In the genomic region with DNA sequence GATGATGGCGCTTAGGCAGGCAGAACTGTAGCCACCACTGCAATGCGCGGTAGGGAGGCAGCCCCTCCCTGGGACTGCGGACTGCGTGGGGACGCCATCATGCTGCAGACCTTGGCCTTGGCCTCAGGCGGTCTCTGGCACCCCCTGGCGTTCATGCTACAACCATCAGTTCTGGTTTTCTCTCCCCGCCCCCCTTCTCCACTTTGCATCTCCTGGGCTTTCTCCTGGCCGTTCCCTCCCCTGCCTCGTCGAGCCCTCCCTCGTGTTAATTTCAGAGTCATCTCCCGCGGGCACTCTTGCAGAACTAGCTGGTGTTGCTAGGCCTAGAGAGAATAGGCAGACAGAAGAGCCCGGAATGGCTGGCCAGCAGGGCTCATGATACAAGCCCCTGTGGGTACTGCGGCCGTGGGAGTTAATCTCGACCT, we compare ENCODE assay signal across 8 mouse cellular contexts. TPM values are rescaled to one million over a fixed set of nuclear protein-coding genes. Genes with fewer than 3 reads are reported as not detected.
DNase-seq lines count a peak whose midpoint lies in the region; ATAC-seq and TF ChIP-seq lines count a peak whose summit lies in the region.

No protein-coding gene starts in this region.

- peak overlapping the region; percentile 76 for H3K27ac ChIP-seq in gastrocnemius, adult 2 months
- H3K27ac ChIP-seq in hindbrain, postnatal 0 days, result peak overlapping the region; percentile 84

- peak overlapping the region; percentile 56 for H3K4me2 ChIP-seq in hindbrain, postnatal 0 days (ENCODE audit: low read depth, low read length)

- WGBS in hindbrain, postnatal 0 days, result 36% methylated on average over 19 of the region's 19 CpGs

- H3K36me3 ChIP-seq in hindbrain, postnatal 0 days (ENCODE audit: insufficient read depth, low read length), result no peaks in the 10 kb centered on the region

- H3K4me1 ChIP-seq in hindbrain, postnatal 0 days (ENCODE audit: insufficient read depth, low read length), result no peaks in the 10 kb centered on the region

- no peaks in the 10 kb centered on the region for H3K9me3 ChIP-seq in hindbrain, postnatal 0 days (ENCODE audit: low read length)

- no peaks in the 10 kb centered on the region for H3K27me3 ChIP-seq in hindbrain, postnatal 0 days (ENCODE audit: insufficient read depth, low read length)

- H3K4me3 ChIP-seq in gastrocnemius, adult 2 months, result peak overlapping the region; percentile 73
- peak overlapping the region; percentile 24 for H3K4me3 ChIP-seq in hindbrain, postnatal 0 days (ENCODE audit: low read length)

- peak; percentile 81 for TF ChIP-seq CTCF in gastrocnemius, adult 2 months (IDR thresholded peaks at IDR 0.05)
- TF ChIP-seq CTCF in hindbrain, postnatal 0 days (IDR thresholded peaks at IDR 0.05; ENCODE audit: low read depth), result peak; percentile 78

- intact Hi-C loops in gastrocnemius, adult 2 months (cut with DNase I), result loop anchor here (1.0 kb wide), 1 partner anchor 157 kb away; no protein-coding TSS in a partner anchor
- intact Hi-C loops in left cerebral cortex, postnatal 10 days (cut with DNase I), result loop anchor here (5.0 to 10.0 kb wide), 2 partner anchors 157 to 486 kb away; no protein-coding TSS in a partner anchor

- peak; percentile 88 for DNase-seq in gastrocnemius, adult 2 months
- peak; percentile 87 for DNase-seq in hindbrain, postnatal 0 days (ENCODE audit: low spot score)
- peak; percentile 67 to 90 for DNase-seq in left cerebral cortex, postnatal 10 days (ENCODE audit: extremely low spot score in 1 of 2, low spot score in 2 of 2)
- peak; percentile 86 to 89 for DNase-seq in right cerebral cortex, postnatal 10 days (ENCODE audit: low spot score in 2 of 2)
- DNase-seq in urinary bladder, postnatal 14 days (ENCODE audit: low spot score), result peak; percentile 84

- H3K9ac ChIP-seq in hindbrain, postnatal 0 days (replicated peaks; ENCODE audit: low read length), result no peak overlapping the region; the same call in 1 of the 2 replicates

- peak; percentile 81 for ATAC-seq in activated CD4-positive, CD25-positive, alpha-beta regulatory T cell, adult 4 months
- ATAC-seq in common myeloid progenitor, adult 5-6 weeks (replicated peaks; ENCODE audit: low read depth, poor library complexity, severe bottlenecking), result peak; percentile 89
- peak; percentile 94 for ATAC-seq in hindbrain, postnatal 0 days
- peak; percentile 94 for ATAC-seq in megakaryocyte progenitor cell, adult 5-6 weeks (replicated peaks; ENCODE audit: poor library complexity)

RNA-seq across cellular contexts. Expression of a gene that starts 21.6 kb away (rescaled TPM):
- polyA plus RNA-seq in activated CD4-positive, CD25-positive, alpha-beta regulatory T cell, adult 4 months (2017; shearing (Covaris generic)), result 100 to 1,000 TPM; 113 to 128 TPM
- total RNA-seq in common myeloid progenitor, adult 5-6 weeks (2017), result 33.2 and 46.5 TPM in 2 replicates
- 10 to 100 TPM; 87.8 to 98.0 TPM for total RNA-seq in gastrocnemius, adult 2 months (2021)
- 294 and 310 TPM in 2 replicates for total RNA-seq in hindbrain, postnatal 0 days (2014; rRNA removed)
- polyA plus RNA-seq in hindbrain, postnatal 0 days (2015; fragmentation: Nextera tagmentation; extraction: Ambion mirVana), result 381 and 392 TPM in 2 replicates
- total RNA-seq in left cerebral cortex, postnatal 10 days (2021), result 100 to 1,000 TPM; 210 to 211 TPM
- 56.3 and 69.0 TPM in 2 replicates for total RNA-seq in megakaryocyte progenitor cell, adult 5-6 weeks (2015)
- total RNA-seq in megakaryocyte progenitor cell, adult 5-6 weeks (2017), result 32.8 and 43.1 TPM in 2 replicates

RNA-seq across cellular contexts. Expression of a gene that starts 50.8 kb away (rescaled TPM):
- polyA plus RNA-seq in activated CD4-positive, CD25-positive, alpha-beta regulatory T cell, adult 4 months (2017; shearing (Covaris generic)), result not detected
- not detected in 2 replicates for total RNA-seq in common myeloid progenitor, adult 5-6 weeks (2017)
- total RNA-seq in gastrocnemius, adult 2 months (2021), result 1 to 10 TPM in 1 of 2 experiments, under 1 TPM in 1; 0.48 to 3.0 TPM
- 3.8 and 5.7 TPM in 2 replicates for total RNA-seq in hindbrain, postnatal 0 days (2014; rRNA removed)
- 5.4 and 6.3 TPM in 2 replicates for polyA plus RNA-seq in hindbrain, postnatal 0 days (2015; fragmentation: Nextera tagmentation; extraction: Ambion mirVana)
- total RNA-seq in left cerebral cortex, postnatal 10 days (2021), result 1 to 10 TPM; 1.1 to 1.3 TPM
- 0.17 TPM in 1 of 2 replicates, not detected in the other for total RNA-seq in megakaryocyte progenitor cell, adult 5-6 weeks (2015)
- not detected in 2 replicates for total RNA-seq in megakaryocyte progenitor cell, adult 5-6 weeks (2017)

Comparison
In these comparisons a context has a peak if more than half of its experiments do, and no peak if none do; other contexts are left out.
1. Peak in every context shown above with its lines: DNase-seq, ATAC-seq, H3K4me3 ChIP-seq and H3K27ac ChIP-seq.